ENCODE assay signal across 10 mouse cellular contexts in the genomic region with DNA sequence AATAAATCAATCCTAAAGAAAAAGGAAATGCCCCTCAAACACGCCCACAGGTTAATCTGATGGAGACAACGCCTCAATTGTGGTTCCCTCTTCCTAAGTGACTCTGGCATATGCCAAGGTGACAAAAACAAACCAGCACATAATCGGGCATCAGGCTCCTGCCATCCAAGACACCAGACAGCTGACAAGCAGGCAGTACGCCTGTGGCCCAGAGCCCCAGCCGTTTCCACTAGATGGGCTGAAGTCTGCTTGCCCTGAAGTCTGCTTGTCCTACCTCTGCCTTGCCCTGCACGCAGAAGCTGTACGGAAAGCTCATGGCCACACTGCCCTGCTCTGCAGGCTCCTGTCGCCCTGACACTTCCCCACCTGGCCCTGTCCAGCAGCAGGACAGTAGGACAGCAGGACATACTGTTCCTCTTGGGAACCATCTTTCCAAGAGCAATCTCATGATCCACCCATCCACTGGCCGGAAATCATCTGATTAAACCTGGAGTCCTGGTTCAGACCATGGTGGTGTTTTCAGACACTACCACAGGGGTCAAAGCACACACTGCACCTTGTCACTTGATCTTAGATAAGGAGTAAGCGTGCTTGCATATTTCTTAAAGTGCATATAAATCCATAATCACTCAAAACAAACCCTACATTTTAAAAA. TPM values are rescaled to one million over a fixed set of nuclear protein-coding genes. Genes with fewer than 3 reads are reported as not detected.
DNase-seq lines count a peak whose midpoint lies in the region; ATAC-seq and TF ChIP-seq lines count a peak whose summit lies in the region.
"Had no signal": no experiment of that assay in that cellular context is flagged by ENCODE, and none has a peak within 500 bp of the region (broad histone marks: within the 10 kb centered on the region; RNA-seq: fewer than 3 reads in every experiment).

No protein-coding gene starts in this region.

- no peaks in the 10 kb centered on the region for H3K9me3 ChIP-seq in kidney, embryonic 14.5 days (ENCODE audit: control insufficient read depth, low read length)
- no peaks in the 10 kb centered on the region for H3K9me3 ChIP-seq in heart, postnatal 0 days (replicated peaks; ENCODE audit: control insufficient read depth, low read length)

- DNase-seq in kidney, postnatal 25 days, result no peak
- DNase-seq in MEL-GATA-1-ER (ENCODE audit: extremely low read depth, low read depth), result peak; percentile 49
- DNase-seq in heart, postnatal 0 days (ENCODE audit: low spot score), result no peak
- no peak for DNase-seq in cerebellum, adult 9-10 months
- no peak for DNase-seq in left cerebral cortex, postnatal 4 days
- no peak for DNase-seq in T-cell, adult 2 months (ENCODE audit: low spot score)
- DNase-seq: cerebellum, postnatal 14 days had no signal

- no peak overlapping the region for H3K4me2 ChIP-seq in kidney, embryonic 14.5 days (replicated peaks; ENCODE audit: low read depth, low read length)
- H3K4me2 ChIP-seq in heart, postnatal 0 days (ENCODE audit: low read depth, low read length), result no peak overlapping the region

- WGBS in kidney, embryonic 14.5 days, result 61% methylated on average over 10 of the region's 10 CpGs
- WGBS in heart, postnatal 0 days, result 62% methylated on average over 10 of the region's 10 CpGs

- H3K4me3 ChIP-seq in kidney, embryonic 14.5 days (ENCODE audit: low read length), result no peak overlapping the region
- H3K4me3 ChIP-seq in heart, postnatal 0 days (ENCODE audit: low read depth, low read length), result no peak overlapping the region
- H3K4me3 ChIP-seq: myocyte had no signal

- H3K36me3 ChIP-seq in kidney, embryonic 14.5 days (ENCODE audit: control insufficient read depth, insufficient read depth, low read length), result 0 out of 2 replicates have a peak, but pooled peaks cover 5% of the 10 kb centered on the region
- H3K36me3 ChIP-seq in heart, postnatal 0 days (replicated peaks; ENCODE audit: control insufficient read depth, insufficient read depth, low read length), result peaks cover 16% of the 10 kb centered on the region

- no peak for ATAC-seq in kidney, embryonic 14.5 days (ENCODE audit: low FRiP score, low TSS enrichment)
- peak; percentile 35 for ATAC-seq in heart, postnatal 0 days (ENCODE audit: insufficient read depth, low read depth)
- ATAC-seq in megakaryocyte, adult 5-6 weeks (ENCODE audit: poor library complexity, severe bottlenecking), result peak; percentile 31

- H3K27ac ChIP-seq in kidney, embryonic 14.5 days (ENCODE audit: low read depth, low read length), result peak overlapping the region; percentile 78; the same call in 1 of the 2 replicates
- peak overlapping the region; percentile 63 for H3K27ac ChIP-seq in heart, postnatal 0 days (ENCODE audit: low read depth)

- TF ChIP-seq EP300 in heart, postnatal 0 days (IDR thresholded peaks at IDR 0.05; ENCODE audit: low read depth), result no peak

- intact Hi-C loops in left cerebral cortex, postnatal 4 days (cut with DNase I), result no loop called here

- H3K4me1 ChIP-seq in kidney, embryonic 14.5 days (ENCODE audit: control insufficient read depth, insufficient read depth, low read length), result peaks cover 45% of the 10 kb centered on the region
- peaks cover 14% of the 10 kb centered on the region for H3K4me1 ChIP-seq in heart, postnatal 0 days (ENCODE audit: control insufficient read depth, insufficient read depth)

- no peaks in the 10 kb centered on the region for H3K27me3 ChIP-seq in kidney, embryonic 14.5 days (ENCODE audit: control insufficient read depth, insufficient read depth, low read length)
- no peaks in the 10 kb centered on the region for H3K27me3 ChIP-seq in heart, postnatal 0 days (ENCODE audit: control insufficient read depth, insufficient read depth, low read length)

- no peak for TF ChIP-seq CTCF in heart, postnatal 0 days (IDR thresholded peaks at IDR 0.05; ENCODE audit: low read depth)

- no peak overlapping the region for H3K9ac ChIP-seq in kidney, embryonic 14.5 days (ENCODE audit: low read depth, low read length)
- H3K9ac ChIP-seq in heart, postnatal 0 days (replicated peaks; ENCODE audit: low read depth, low read length), result no peak overlapping the region

RNA-seq across cellular contexts. Expression of a gene that starts 17.9 kb away (rescaled TPM):
- polyA plus RNA-seq in kidney, embryonic 14.5 days (2014; fragmentation: Nextera tagmentation; extraction: Ambion mirVana), result 14.7 and 18.8 TPM in 2 replicates
- 24.7 and 38.7 TPM in 2 replicates for total RNA-seq in heart, postnatal 0 days (2014; rRNA removed; ENCODE audit: low replicate concordance)
- polyA plus RNA-seq in heart, postnatal 0 days (2015; fragmentation: Nextera tagmentation; extraction: Ambion mirVana), result 7.7 and 8.7 TPM in 2 replicates
- 22.2 and 23.9 TPM in 2 replicates for total RNA-seq in megakaryocyte, adult 5-6 weeks (2015)
- 9.5 and 10.1 TPM in 2 replicates for total RNA-seq in megakaryocyte, adult 5-6 weeks (2017)
- total RNA-seq in left cerebral cortex, postnatal 4 days (2021), result 100 to 1,000 TPM; 142 to 149 TPM
